26 mouse cellular contexts compared by ENCODE assay signal in the genomic region with DNA sequence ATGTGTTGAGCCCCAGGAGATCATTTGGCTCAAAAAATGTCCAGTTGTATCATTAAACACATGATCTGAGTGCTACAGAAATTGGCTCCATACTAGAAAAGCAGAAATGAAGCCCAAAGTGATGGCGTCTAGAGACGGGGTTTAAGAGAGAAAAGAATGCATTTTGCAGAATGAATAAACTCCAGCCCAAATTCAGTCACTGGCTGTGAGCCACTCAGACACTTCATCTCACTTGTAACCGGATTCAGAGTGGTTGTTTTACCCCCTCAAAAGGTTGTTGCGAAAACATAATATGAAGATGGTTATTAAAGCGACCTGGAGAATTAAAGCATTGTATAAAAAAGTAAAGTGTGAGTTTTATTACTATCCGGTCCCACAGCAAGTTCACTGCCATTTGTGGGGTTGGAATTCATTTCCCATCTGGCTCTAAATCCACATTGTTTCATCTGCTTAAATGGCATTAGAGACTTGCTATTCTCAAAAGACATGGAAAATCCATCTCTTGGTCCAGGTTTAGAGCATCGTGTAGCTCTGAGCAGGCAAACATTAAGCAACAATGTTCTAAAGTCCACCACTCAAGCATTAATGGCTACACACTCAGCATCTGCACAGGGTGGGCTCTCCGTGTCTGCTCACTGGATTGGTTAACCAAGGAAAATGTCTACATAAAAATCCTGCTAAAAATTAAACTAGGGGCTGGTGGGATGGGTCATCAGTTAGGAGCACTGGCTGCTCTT.
DNase-seq lines count a peak whose midpoint lies in the region; ATAC-seq and TF ChIP-seq lines count a peak whose summit lies in the region.
"Had no signal": no experiment of that assay in that cellular context is flagged by ENCODE, and none has a peak within 500 bp of the region (broad histone marks: within the 10 kb centered on the region; RNA-seq: fewer than 3 reads in every experiment).

No protein-coding gene starts in this region.

- no peak for TF ChIP-seq CTCF in lung, embryonic 14.5 days (IDR thresholded peaks at IDR 0.05; ENCODE audit: low read depth)
- no peak for TF ChIP-seq CTCF in lung, adult 2 months (IDR thresholded peaks at IDR 0.05; ENCODE audit: insufficient read depth, low read length)

- H3K79me2 ChIP-seq in myocyte (ENCODE audit: control insufficient read depth, insufficient read depth), result no peaks in the 10 kb centered on the region

- H3ac ChIP-seq in myocyte (ENCODE audit: control insufficient read depth, insufficient read length), result no peak overlapping the region

- H3K36me3 ChIP-seq in embryonic facial prominence, embryonic 14.5 days (ENCODE audit: control insufficient read depth, insufficient read depth, low read length), result no peaks in the 10 kb centered on the region
- no peaks in the 10 kb centered on the region for H3K36me3 ChIP-seq in embryonic facial prominence, embryonic 10.5 days (replicated peaks)
- H3K36me3 ChIP-seq in lung, embryonic 14.5 days (ENCODE audit: insufficient read depth), result no peaks in the 10 kb centered on the region
- H3K36me3 ChIP-seq in myocyte (ENCODE audit: control insufficient read depth, insufficient read depth), result no peaks in the 10 kb centered on the region
- no peaks in the 10 kb centered on the region for H3K36me3 ChIP-seq in midbrain, embryonic 15.5 days (replicated peaks)
- H3K36me3 ChIP-seq: embryonic facial prominence, embryonic 12.5 days; forebrain, embryonic 10.5 days; heart, embryonic 10.5 days; heart, embryonic 13.5 days had no signal

- no peak overlapping the region for H3K9ac ChIP-seq in embryonic facial prominence, embryonic 14.5 days (ENCODE audit: low read depth, low read length)
- no peak overlapping the region for H3K9ac ChIP-seq in lung, embryonic 14.5 days
- H3K9ac ChIP-seq in midbrain, embryonic 15.5 days, result no peak overlapping the region
- H3K9ac ChIP-seq: embryonic facial prominence, embryonic 12.5 days; forebrain, embryonic 13.5 days; heart, embryonic 13.5 days; hindbrain, embryonic 14.5 days had no signal

- no peak for TF ChIP-seq POLR2A in lung, adult 2 months (IDR thresholded peaks at IDR 0.05; ENCODE audit: borderline replicate concordance, extremely low read depth, low read depth, low read length)
- no peak for TF ChIP-seq POLR2A in myocyte (IDR thresholded peaks at IDR 0.05; ENCODE audit: insufficient read length, low read depth)

- no peak overlapping the region for H3K4me2 ChIP-seq in embryonic facial prominence, embryonic 14.5 days (ENCODE audit: low read depth, low read length)
- H3K4me2 ChIP-seq in lung, embryonic 14.5 days, result no peak overlapping the region
- H3K4me2 ChIP-seq in myocyte (ENCODE audit: low read depth), result peak overlapping the region; percentile 45
- no peak overlapping the region for H3K4me2 ChIP-seq in midbrain, embryonic 15.5 days
- H3K4me2 ChIP-seq: embryonic facial prominence, embryonic 12.5 days; forebrain, embryonic 13.5 days; heart, embryonic 13.5 days; hindbrain, embryonic 14.5 days had no signal

- no peak overlapping the region for H3K4me3 ChIP-seq in embryonic facial prominence, embryonic 14.5 days (ENCODE audit: low read depth, low read length)
- H3K4me3 ChIP-seq in embryonic facial prominence, embryonic 10.5 days, result no peak overlapping the region
- no peak overlapping the region for H3K4me3 ChIP-seq in lung, embryonic 14.5 days (ENCODE audit: low read depth, low read length)
- no peak overlapping the region for H3K4me3 ChIP-seq in lung, adult 2 months (replicated peaks; ENCODE audit: extremely low read depth, low read depth, low read length)
- no peak overlapping the region for H3K4me3 ChIP-seq in myocyte
- H3K4me3 ChIP-seq in midbrain, embryonic 15.5 days, result no peak overlapping the region
- H3K4me3 ChIP-seq: embryonic facial prominence, embryonic 12.5 days; forebrain, embryonic 10.5 days; forebrain, embryonic 13.5 days; gastrocnemius, adult 2 months; heart, embryonic 10.5 days; heart, embryonic 13.5 days had no signal

- no peaks in the 10 kb centered on the region for H3K27me3 ChIP-seq in embryonic facial prominence, embryonic 14.5 days (replicated peaks; ENCODE audit: control insufficient read depth, insufficient read depth, low read length)
- peaks cover 5% of the 10 kb centered on the region; the same call in 1 of the 2 replicates for H3K27me3 ChIP-seq in embryonic facial prominence, embryonic 10.5 days (replicated peaks; ENCODE audit: low read depth, poor library complexity, severe bottlenecking)
- no peaks in the 10 kb centered on the region for H3K27me3 ChIP-seq in lung, embryonic 14.5 days (ENCODE audit: insufficient read depth, low read length)
- no peaks in the 10 kb centered on the region for H3K27me3 ChIP-seq in myocyte (ENCODE audit: control insufficient read depth, insufficient read depth, insufficient read length)
- no peaks in the 10 kb centered on the region for H3K27me3 ChIP-seq in midbrain, embryonic 15.5 days (replicated peaks)
- H3K27me3 ChIP-seq: embryonic facial prominence, embryonic 12.5 days; forebrain, embryonic 13.5 days; heart, embryonic 13.5 days had no signal

- peak; percentile 54 for DNase-seq in embryonic facial prominence, embryonic 14.5 days (ENCODE audit: low spot score)
- DNase-seq in embryonic facial prominence, embryonic 10.5 days (ENCODE audit: low spot score), result no peak
- peak; percentile 14 for DNase-seq in lung, embryonic 14.5 days
- no peak for DNase-seq in lung, adult 18-20 months
- peak; percentile 16 for DNase-seq in lung, postnatal 36 days
- no peak for DNase-seq in lung, adult 2 months
- DNase-seq: adrenal gland, postnatal 10 days; adrenal gland, postnatal 36 days; cerebellum, adult 18-20 months; cerebellum, adult 9-10 months; cerebellum, postnatal 14 days; gastrocnemius, adult 2 months; gastrocnemius, postnatal 14 days; heart, adult 18-20 months; heart, postnatal 14 days; heart, postnatal 4 days had no signal

- H3K27ac ChIP-seq in embryonic facial prominence, embryonic 14.5 days (replicated peaks; ENCODE audit: low read depth, low read length), result no peak overlapping the region
- H3K27ac ChIP-seq in embryonic facial prominence, embryonic 10.5 days (replicated peaks), result no peak overlapping the region
- H3K27ac ChIP-seq in lung, embryonic 14.5 days (ENCODE audit: low read depth), result no peak overlapping the region
- H3K27ac ChIP-seq in midbrain, embryonic 15.5 days, result no peak overlapping the region
- H3K27ac ChIP-seq: embryonic facial prominence, embryonic 12.5 days; forebrain, embryonic 10.5 days; forebrain, embryonic 13.5 days; gastrocnemius, adult 2 months; heart, embryonic 10.5 days; heart, embryonic 13.5 days; hindbrain, embryonic 14.5 days; hindbrain, postnatal 0 days had no signal

- WGBS in embryonic facial prominence, embryonic 14.5 days, result 56% methylated on average over 8 of the region's 8 CpGs
- 90% methylated on average over 8 of the region's 8 CpGs for WGBS in embryonic facial prominence, embryonic 10.5 days
- WGBS in lung, embryonic 14.5 days, result 66% methylated on average over 8 of the region's 8 CpGs
- WGBS in lung, adult 2 months, result 63% methylated on average over 8 of the region's 8 CpGs
- WGBS in midbrain, embryonic 15.5 days, result 85% methylated on average over 8 of the region's 8 CpGs

- H3K9me3 ChIP-seq in embryonic facial prominence, embryonic 14.5 days (ENCODE audit: control insufficient read depth, low read length), result no peaks in the 10 kb centered on the region
- H3K9me3 ChIP-seq in embryonic facial prominence, embryonic 10.5 days, result no peaks in the 10 kb centered on the region
- no peaks in the 10 kb centered on the region for H3K9me3 ChIP-seq in lung, embryonic 14.5 days (ENCODE audit: low read depth, low read length)
- no peaks in the 10 kb centered on the region for H3K9me3 ChIP-seq in midbrain, embryonic 15.5 days
- H3K9me3 ChIP-seq: embryonic facial prominence, embryonic 12.5 days; forebrain, embryonic 10.5 days; forebrain, embryonic 13.5 days; heart, embryonic 10.5 days; heart, embryonic 13.5 days had no signal

- ATAC-seq in embryonic facial prominence, embryonic 14.5 days (ENCODE audit: low read depth), result no peak
- no peak for ATAC-seq in lung, embryonic 14.5 days (ENCODE audit: insufficient read depth)
- ATAC-seq in midbrain, embryonic 15.5 days (replicated peaks), result no peak
- ATAC-seq: forebrain, embryonic 13.5 days; forebrain, embryonic 16.5 days; hindbrain, postnatal 0 days had no signal

- H3K4me1 ChIP-seq in embryonic facial prominence, embryonic 14.5 days (ENCODE audit: control insufficient read depth, insufficient read depth, low read length), result peaks cover 10% of the 10 kb centered on the region; the same call in 1 of the 2 replicates
- H3K4me1 ChIP-seq in embryonic facial prominence, embryonic 10.5 days, result peaks cover 12% of the 10 kb centered on the region
- no peaks in the 10 kb centered on the region for H3K4me1 ChIP-seq in lung, embryonic 14.5 days (ENCODE audit: insufficient read depth)
- no peaks in the 10 kb centered on the region for H3K4me1 ChIP-seq in lung, adult 2 months (ENCODE audit: control insufficient read depth, insufficient read depth, low read length)
- H3K4me1 ChIP-seq in midbrain, embryonic 15.5 days, result no peaks in the 10 kb centered on the region
- H3K4me1 ChIP-seq: forebrain, embryonic 10.5 days; forebrain, embryonic 13.5 days had no signal

TF ChIP-seq in myocyte, 11 proteins besides CTCF, POLR2A, EP300 and RAD21:
- TF ChIP-seq MAX (IDR thresholded peaks at IDR 0.05; ENCODE audit: low read depth) (no peak), REST (IDR thresholded peaks at IDR 0.05; ENCODE audit: insufficient read depth, insufficient read length) (no peak), TCF3 (IDR thresholded peaks at IDR 0.05; ENCODE audit: insufficient read length, low read depth) (no peak), TCF12 (IDR thresholded peaks at IDR 0.05; ENCODE audit: insufficient read depth, poor library complexity, severe bottlenecking) (no peak), E2F4 (IDR thresholded peaks at IDR 0.05; ENCODE audit: insufficient read depth) (no peak), USF1 (IDR thresholded peaks at IDR 0.05; ENCODE audit: low read depth) (no peak), MYOG (IDR thresholded peaks at IDR 0.05; ENCODE audit: control insufficient read depth in 1 of 3, insufficient read depth in 1 of 3, insufficient read length in 2 of 3, low read depth in 2 of 3) (no peak), CEBPB (IDR thresholded peaks at IDR 0.05; ENCODE audit: insufficient read depth, poor library complexity, severe bottlenecking) (no peak), SRF (IDR thresholded peaks at IDR 0.05; ENCODE audit: control insufficient read depth, insufficient read length, low read depth) (no peak), MYOD1 (IDR thresholded peaks at IDR 0.05; ENCODE audit: control insufficient read depth in 1 of 3, insufficient read length in 2 of 3, low read depth in 2 of 3) (no peak), POLR2AphosphoS2 (IDR thresholded peaks at IDR 0.05; ENCODE audit: insufficient read length, low read depth) (no peak)

Comparison
In these comparisons a context has a peak if more than half of its experiments do, and no peak if none do; other contexts are left out.
1. DNase-seq: peak in embryonic facial prominence, embryonic 14.5 days (single experiment), lung, embryonic 14.5 days (single experiment) and lung, postnatal 36 days (single experiment); none in embryonic facial prominence, embryonic 10.5 days (single experiment), lung, adult 18-20 months (0 of 2) and lung, adult 2 months (single experiment).